Mouse (Mus musculus): ENCODE measurements around the gene Osbpl10.

Gene Osbpl10

DNA sequence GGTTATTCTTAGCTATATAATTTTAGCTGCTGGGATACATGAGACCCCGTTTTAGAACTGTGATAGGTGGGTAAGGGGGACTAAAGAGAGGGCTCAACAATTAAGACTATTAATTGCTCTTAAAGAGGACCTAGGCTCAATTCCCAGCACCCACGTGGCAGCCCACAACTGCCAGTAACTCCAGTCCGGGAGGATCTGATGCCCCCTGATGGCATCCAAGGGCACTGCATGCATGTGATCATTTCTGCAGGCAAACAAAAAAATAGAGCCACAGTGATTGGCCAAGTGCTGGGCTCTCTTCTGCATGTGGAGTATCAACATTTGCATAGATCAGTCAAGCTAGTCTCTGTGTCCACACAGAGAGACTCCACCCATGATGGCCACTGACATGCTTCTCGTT lies 96.8 kb downstream of the Osbpl10 start:
- in situ Hi-C loops (cut with MseI, MboI): no loop called here

DNA sequence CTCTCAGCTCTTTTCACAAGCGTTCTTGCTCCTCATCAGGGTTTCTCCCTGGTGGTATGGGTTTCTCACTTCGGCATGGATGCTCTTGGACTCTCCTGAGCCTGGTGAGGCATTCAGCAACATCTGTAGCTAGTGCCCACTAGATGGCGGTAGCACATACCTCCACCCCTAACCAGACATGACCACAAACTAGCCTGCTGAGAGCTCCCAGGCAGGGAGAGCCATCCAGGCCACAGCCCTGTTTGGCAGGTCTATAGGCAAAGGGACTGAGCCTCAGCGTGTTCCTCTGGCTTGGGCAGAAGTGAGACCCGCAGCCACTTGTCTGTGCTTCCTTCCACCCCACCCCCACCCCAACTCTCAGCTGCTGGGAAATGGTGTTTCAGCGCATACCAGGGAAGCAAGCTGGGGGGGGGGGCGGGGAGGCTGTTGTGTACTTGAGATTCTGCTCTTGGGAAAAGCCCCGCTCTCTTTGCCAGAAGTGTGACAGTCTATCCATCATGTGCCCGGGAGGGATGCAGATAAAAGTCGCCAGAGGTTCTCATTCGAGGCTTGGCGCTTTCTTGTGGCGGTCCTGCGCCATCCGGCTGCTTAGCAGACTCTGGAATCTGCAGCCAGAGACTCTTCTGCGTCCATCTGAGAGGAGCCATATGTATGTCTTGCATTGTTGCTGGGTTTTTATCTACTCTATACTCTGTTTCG lies 110.1 kb downstream of the Osbpl10 start:
- in situ Hi-C loops (cut with MseI, MboI): no loop called here

DNA sequence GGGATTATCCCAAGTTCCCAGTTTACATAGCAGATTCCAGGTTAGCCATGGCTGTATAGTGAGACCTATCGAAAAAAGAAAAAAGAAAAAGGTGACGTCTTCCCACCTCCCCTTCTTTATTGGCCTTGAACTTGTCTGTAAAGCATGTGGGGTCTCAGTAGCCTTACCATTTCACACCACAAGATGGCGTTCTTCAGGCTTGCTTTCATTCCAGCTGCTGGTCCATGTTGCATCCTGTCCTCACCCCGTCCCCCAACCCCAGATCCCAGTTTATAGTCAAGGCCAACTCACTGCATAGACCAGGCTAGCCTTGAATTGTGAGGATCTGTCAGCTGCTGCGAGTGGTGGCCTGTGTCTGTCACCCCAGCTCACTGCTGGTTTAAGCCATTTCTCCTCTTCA lies 111.3 kb downstream of the Osbpl10 start:
- in situ Hi-C loops (cut with MseI, MboI): no loop called here

- in situ Hi-C loops (cut with MseI, MboI): no loop called here
Measured at GRCm38 (mm10) chr9:115096481-115096880, 118.1 kb downstream of the Osbpl10 start.

GRCm38 (mm10) chr9:115097340-115097739 lies 119.0 kb downstream of the Osbpl10 start:
- in situ Hi-C loops (cut with MseI, MboI): no loop called here

GRCm38 (mm10) chr9:115100181-115100915 lies 122.0 kb downstream of the Osbpl10 start:
- in situ Hi-C loops (cut with MseI, MboI): no loop called here

DNA sequence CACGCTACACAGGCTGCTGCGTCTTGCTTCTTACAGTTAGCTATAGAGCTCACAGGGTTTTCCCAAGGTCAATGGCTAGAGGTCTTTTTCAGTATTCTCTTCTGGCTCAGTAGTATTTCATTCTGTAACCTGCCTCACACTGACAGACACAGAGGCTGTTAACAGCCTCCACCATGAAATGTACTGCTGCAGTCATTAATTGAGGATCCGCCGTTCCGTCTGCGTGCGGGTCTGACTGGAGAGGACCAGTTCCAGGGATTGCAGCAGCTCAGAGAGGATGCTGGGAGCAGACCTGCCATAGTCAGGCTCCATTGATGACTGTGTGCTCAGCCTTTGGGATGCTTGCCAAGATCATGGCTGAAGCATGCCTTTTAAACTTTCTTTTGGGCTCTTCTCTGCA lies 129.1 kb downstream of the Osbpl10 start:
- in situ Hi-C loops (cut with MseI, MboI): no loop called here

- in situ Hi-C loops (cut with MseI, MboI): no loop called here
Measured at GRCm38 (mm10) chr9:115110655-115111054, 132.3 kb downstream of the Osbpl10 start.

GRCm38 (mm10) chr9:115117314-115117713 lies 138.9 kb downstream of the Osbpl10 start:
- in situ Hi-C loops (cut with MseI, MboI): no loop called here

GRCm38 (mm10) chr9:115120276-115120675 lies 141.9 kb downstream of the Osbpl10 start:
- in situ Hi-C loops (cut with MseI, MboI): no loop called here

DNA sequence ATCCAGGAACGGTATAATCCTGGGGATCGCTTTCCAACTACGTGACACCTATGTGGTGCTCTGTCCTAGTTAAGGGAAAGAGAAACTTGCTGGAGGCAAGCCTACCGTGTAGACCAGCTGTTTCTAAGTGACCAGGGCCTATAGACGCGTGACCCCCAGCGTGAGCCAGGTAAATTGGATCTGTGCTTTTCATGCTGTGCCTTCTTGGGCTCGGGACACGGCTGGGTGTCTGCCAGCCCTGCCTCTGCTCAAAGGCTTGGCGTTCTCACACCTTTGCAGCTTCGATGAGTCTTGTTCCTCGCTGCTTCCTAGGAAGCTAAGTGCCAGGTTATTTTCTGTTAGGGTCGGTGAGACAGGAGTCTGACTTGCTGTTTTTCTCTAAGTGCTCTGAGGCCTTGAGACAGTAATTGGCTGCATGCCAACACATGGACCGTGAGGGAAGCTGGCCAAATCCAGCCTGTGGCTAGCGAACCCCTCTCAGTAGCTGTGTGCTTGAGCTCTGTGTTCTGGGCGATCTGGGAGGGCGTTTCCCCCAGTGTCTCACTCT lies 142.4 kb downstream of the Osbpl10 start:
- in situ Hi-C loops (cut with MseI, MboI): no loop called here

DNA sequence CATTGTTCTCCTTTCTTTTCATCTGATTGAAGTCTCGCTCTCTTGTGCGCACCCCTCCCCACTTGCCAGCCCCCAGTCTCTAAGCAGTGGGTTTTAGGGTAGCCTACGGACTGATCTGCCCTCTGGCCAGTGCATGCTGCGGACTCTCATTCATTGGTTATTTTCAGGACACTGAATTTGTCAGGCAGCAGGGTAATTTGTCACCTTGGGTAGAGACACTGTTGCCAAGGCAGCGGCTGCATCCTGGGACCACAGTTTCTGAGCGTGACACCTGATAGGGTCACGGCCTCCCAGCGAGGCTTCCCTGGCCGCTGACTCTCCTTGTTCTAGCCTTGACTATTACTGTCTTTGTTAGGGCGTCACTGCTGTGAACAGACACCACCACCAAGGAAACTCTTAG lies 149.0 kb downstream of the Osbpl10 start:
- in situ Hi-C loops (cut with MseI, MboI): no loop called here

GRCm38 (mm10) chr9:115133926-115134325 lies 155.6 kb downstream of the Osbpl10 start:
- in situ Hi-C loops (cut with MseI, MboI): no loop called here

- in situ Hi-C loops (cut with MseI, MboI): no loop called here
Measured at GRCm38 (mm10) chr9:115134736-115135135, 156.4 kb downstream of the Osbpl10 start.

- in situ Hi-C loops (cut with MseI, MboI): no loop called here
Measured at GRCm38 (mm10) chr9:115135352-115135751, 157.0 kb downstream of the Osbpl10 start.

DNA sequence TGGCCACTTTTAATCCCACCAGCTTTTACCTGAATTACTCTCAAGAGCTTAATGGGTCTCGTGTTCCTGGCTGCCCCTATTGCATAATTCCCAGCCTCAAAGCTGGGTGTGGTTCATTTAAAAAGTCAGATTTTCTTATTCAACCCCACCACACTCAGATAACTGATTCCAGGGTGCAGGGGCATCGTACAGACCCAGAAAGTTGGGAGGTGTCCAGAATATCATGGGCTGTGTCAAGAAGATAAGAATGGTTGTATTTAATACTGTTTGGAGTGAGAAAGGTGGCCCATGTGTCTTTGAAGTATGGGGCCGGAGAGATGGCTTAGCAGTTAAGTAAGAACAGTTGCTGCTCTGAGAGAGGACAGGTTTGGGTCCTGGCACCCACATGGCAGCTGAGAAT lies 159.5 kb downstream of the Osbpl10 start:
- in situ Hi-C loops (cut with MseI, MboI): no loop called here

- in situ Hi-C loops (cut with MseI, MboI): no loop called here
Measured at GRCm38 (mm10) chr9:115139597-115140332, 161.4 kb downstream of the Osbpl10 start.

- in situ Hi-C loops (cut with MseI, MboI): no loop called here
Measured at GRCm38 (mm10) chr9:115147141-115147540, 168.8 kb downstream of the Osbpl10 start.

- in situ Hi-C loops (cut with MseI, MboI): no loop called here
Measured at GRCm38 (mm10) chr9:115147586-115148355, 169.4 kb downstream of the Osbpl10 start.

GRCm38 (mm10) chr9:115149011-115149756 lies 170.8 kb downstream of the Osbpl10 start:
- in situ Hi-C loops (cut with MseI, MboI): no loop called here

DNA sequence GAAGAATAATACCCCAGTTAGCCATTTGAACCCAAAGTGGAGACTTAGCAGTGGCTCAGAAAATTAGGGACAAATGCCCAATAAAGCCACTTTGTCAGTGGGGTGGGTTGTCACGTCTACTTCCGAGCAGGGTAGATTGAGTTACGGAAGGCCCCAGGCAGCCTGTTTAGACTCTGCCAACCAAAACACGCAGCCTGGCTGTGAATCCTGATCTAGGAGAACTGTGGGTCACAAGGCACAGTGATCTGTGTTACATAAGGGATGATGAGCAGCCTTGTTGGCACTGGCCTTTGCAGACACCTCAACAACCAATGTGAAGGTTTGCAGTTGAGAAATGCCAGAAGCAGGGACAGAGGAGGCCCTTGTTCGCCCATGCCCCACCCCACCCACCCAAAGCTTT lies 183.2 kb downstream of the Osbpl10 start:
- in situ Hi-C loops (cut with MseI, MboI): no loop called here

Data from mouse trophoblast stem cell (cell line).